Mouse (Mus musculus) naive thymus-derived CD4-positive, alpha-beta T cell, adult 5 months (primary cell): ENCODE measurements around the gene Olfr1205. TPM values are rescaled to one million over a fixed set of nuclear protein-coding genes. Genes with fewer than 3 reads are reported as not detected.

ENCODE experiments used
- polyA plus RNA-seq: library from polyadenylated mRNA; unstranded; fragments of 100-300 nt; shearing (Covaris generic); gene quantifications from one replicate; pipeline ENCODE4 v1.2.1, GENCODE M21; 2017

The Olfr1205 gene
- polyA plus RNA-seq, result 0.05 TPM

GRCm38 (mm10) chr2:88829437-88829836, at the start of gene Olfr1205:
Olfr1205 (plus strand) TSS chr2:88829737.

DNA sequence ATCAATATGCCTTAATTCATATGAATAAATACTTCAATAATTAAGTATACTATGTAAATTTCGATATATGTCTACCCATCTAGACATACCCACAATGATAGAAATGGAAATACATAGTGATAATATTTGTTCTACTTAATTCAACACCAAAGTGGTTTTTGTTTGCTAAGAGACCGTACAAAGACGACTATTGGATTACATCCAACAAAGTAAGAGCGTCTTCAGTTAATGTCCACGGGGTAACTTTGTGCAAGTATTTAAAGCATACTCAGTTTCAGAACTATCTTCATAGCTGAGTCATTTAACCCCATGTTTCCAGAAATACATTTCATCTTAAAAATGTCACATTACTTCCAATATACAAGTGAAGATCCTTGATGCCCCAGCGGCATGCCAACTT, 36.8 kb upstream of the Olfr1205 start, which contains the start of gene Olfr1201:
Gene Olfr1201 (plus strand): TSS at position 301 of the 400 bp plus-strand sequence.

GRCm38 (mm10) chr2:88814196-88814595, 15.3 kb upstream of the Olfr1205 start, which contains the start of gene Olfr1202:
Olfr1202 (plus strand) TSS chr2:88814496.

DNA sequence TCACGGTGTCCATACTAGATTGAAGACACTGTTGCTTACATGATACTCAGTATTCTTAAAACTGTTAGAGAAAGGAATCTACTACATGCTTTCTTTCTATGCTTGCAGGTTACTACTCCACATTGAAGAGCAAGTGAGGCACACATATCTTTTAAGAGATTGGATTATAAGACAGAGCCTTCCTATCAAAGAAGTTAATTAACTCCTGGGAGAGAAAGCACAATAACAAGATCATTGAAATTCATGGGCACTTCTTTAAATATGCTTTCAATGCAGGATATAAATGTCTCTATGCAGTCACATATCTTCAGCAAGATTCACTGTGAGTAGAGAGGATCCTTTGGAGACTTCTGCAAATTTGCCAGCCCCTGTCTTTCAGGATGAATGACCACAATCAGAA, 19.5 kb downstream of the Olfr1205 start, which contains the start of gene Olfr1204:
Gene Olfr1204 (plus strand): TSS at position 301 of the 400 bp plus-strand sequence.

DNA sequence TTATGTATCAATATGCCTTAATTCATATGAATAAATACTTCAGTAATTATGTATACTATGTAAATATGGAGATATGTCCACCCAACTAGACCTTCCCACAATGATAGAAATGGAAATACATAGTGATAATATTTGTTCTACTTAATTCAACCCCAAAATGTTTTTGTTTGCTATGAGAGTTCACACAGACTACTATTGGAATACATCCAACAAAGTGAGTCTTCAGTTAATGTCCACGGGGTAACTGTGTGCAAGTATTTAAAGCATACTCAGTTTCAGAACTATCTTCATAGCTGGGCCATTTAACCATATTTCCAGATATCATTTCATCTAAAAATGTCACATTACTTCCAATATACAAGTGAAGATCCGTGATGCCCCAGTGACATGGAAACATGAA, 33.4 kb downstream of the Olfr1205 start, which contains the start of gene Olfr1206:
Gene Olfr1206 (plus strand): TSS at position 301 of the 400 bp plus-strand sequence.

Other genes with a start within 250 kb of the Olfr1205 start
- not detected for gene Olfr1189, start 243.3 kb upstream of the Olfr1205 start, polyA plus RNA-seq
- not detected for gene Olfr1191-ps1, start 189.2 kb upstream of the Olfr1205 start, polyA plus RNA-seq
- gene Olfr1192-ps1, start 181.2 kb upstream of the Olfr1205 start, polyA plus RNA-seq, result not detected
- not detected for gene Olfr1193, start 154.1 kb upstream of the Olfr1205 start, polyA plus RNA-seq
- 0.40 TPM for gene Olfr1195, start 140.6 kb upstream of the Olfr1205 start, polyA plus RNA-seq
- not detected for gene Olfr1196, start 125.1 kb upstream of the Olfr1205 start, polyA plus RNA-seq
- not detected for gene Olfr1197, start 97.4 kb upstream of the Olfr1205 start, polyA plus RNA-seq
- gene Olfr1198, start 78.4 kb upstream of the Olfr1205 start, polyA plus RNA-seq, result not detected
- not detected for gene Olfr1199, start 69.3 kb upstream of the Olfr1205 start, polyA plus RNA-seq
- not detected for gene Olfr1200, start 59.2 kb upstream of the Olfr1205 start, polyA plus RNA-seq
- not detected for gene Olfr1201, start 36.7 kb upstream of the Olfr1205 start, polyA plus RNA-seq
- gene Olfr1202, start 15.2 kb upstream of the Olfr1205 start, polyA plus RNA-seq, result not detected
- gene Olfr1204, start 19.6 kb downstream of the Olfr1205 start, polyA plus RNA-seq, result not detected
- not detected for gene Olfr1206, start 33.5 kb downstream of the Olfr1205 start, polyA plus RNA-seq
- 0.12 TPM for gene Olfr1208, start 72.6 kb downstream of the Olfr1205 start, polyA plus RNA-seq
- not detected for gene Olfr1209, start 85.4 kb downstream of the Olfr1205 start, polyA plus RNA-seq
- not detected for gene Olfr1211, start 108.4 kb downstream of the Olfr1205 start, polyA plus RNA-seq
- gene Olfr1212, start 124.2 kb downstream of the Olfr1205 start, polyA plus RNA-seq, result not detected
- not detected for gene Gm13762, start 150.5 kb downstream of the Olfr1205 start, polyA plus RNA-seq
- not detected for gene Olfr1214, start 162.9 kb downstream of the Olfr1205 start, polyA plus RNA-seq
- 0.17 TPM for gene Olfr1215, start 177.2 kb downstream of the Olfr1205 start, polyA plus RNA-seq
- not detected for gene Olfr1216, start 188.6 kb downstream of the Olfr1205 start, polyA plus RNA-seq
- 0.21 TPM for gene Olfr1217, start 202.3 kb downstream of the Olfr1205 start, polyA plus RNA-seq
- gene Olfr1218, start 231.4 kb downstream of the Olfr1205 start, polyA plus RNA-seq, result not detected